Mouse (Mus musculus) heart, embryonic 11.5 days (tissue): ENCODE results near the gene Fam213b. TPM values are rescaled to one million over a fixed set of nuclear protein-coding genes. Genes with fewer than 3 reads are reported as not detected.

Source experiments
- ATAC-seq: fragments of 200-750 bp; cut with Nextera tagmentation; replicated peaks from 2 replicates; pipeline ENCODE4 v1.8.0; 2017; ENCODE audit warnings: moderate library complexity; ENCODE audit not compliant: insufficient number of reproducible peaks, low FRiP score, low TSS enrichment
- H3K27ac ChIP-seq: fragments of 300-500 bp; sonication (generic); 2 replicates; pipeline ENCODE4 v1.5.1; 2014; ENCODE audit warnings: mild to moderate bottlenecking, low read depth, low read length
- H3K27me3 ChIP-seq: fragments of 300-500 bp; sonication (generic); 2 replicates; pipeline ENCODE4 v1.6.1; 2014; ENCODE audit warnings: mild to moderate bottlenecking, low read length, mixed read lengths; ENCODE audit not compliant: control insufficient read depth, insufficient read depth
- H3K36me3 ChIP-seq: fragments of 300-500 bp; sonication (generic); 2 replicates; pipeline ENCODE4 v1.6.1; 2014; ENCODE audit warnings: mild to moderate bottlenecking, low read length, moderate library complexity, mixed read lengths; ENCODE audit not compliant: control insufficient read depth, insufficient read depth
- H3K4me1 ChIP-seq: fragments of 300-500 bp; sonication (generic); 2 replicates; pipeline ENCODE4 v1.6.1; 2014; ENCODE audit warnings: low read length; ENCODE audit not compliant: control insufficient read depth, insufficient read depth
- H3K4me2 ChIP-seq: fragments of 300-500 bp; sonication (generic); 2 replicates; pipeline ENCODE4 v1.6.1; 2014; ENCODE audit warnings: mild to moderate bottlenecking, moderate library complexity
- H3K4me3 ChIP-seq: fragments of 300-500 bp; sonication (generic); 2 replicates; pipeline ENCODE4 v1.5.1; 2014; ENCODE audit warnings: low read depth, low read length
- H3K9ac ChIP-seq: fragments of 300-500 bp; sonication (generic); 2 replicates; pipeline ENCODE4 v1.6.1; 2014; ENCODE audit warnings: mild to moderate bottlenecking, low read depth, low read length, moderate library complexity
- H3K9me3 ChIP-seq: fragments of 300-500 bp; sonication (generic); replicated peaks from 2 replicates; pipeline ENCODE4 v1.6.1; 2016; ENCODE audit warnings: low read length; ENCODE audit not compliant: control insufficient read depth
- whole genome bisulfite sequencing: fragments of 180-500 bp; shearing (Covaris S2); extraction: QIAGEN DNeasy Blood & Tissue Kit; methylation state at CpG from one replicate; pipeline ENCODE4 v1.1.7; 2014; ENCODE audit not compliant: insufficient replicate concordance; 5-methylcytosine and 5-hydroxymethylcytosine counted together
- polyA plus RNA-seq: library from polyadenylated mRNA; unstranded; fragments of >200 nt; fragmentation: Nextera tagmentation; extraction: Ambion mirVana; gene quantifications from 2 replicates; pipeline ENCODE4 v1.2.1, GENCODE M21; 2014

The Fam213b gene
- 26.4 and 29.6 TPM in 2 replicates for polyA plus RNA-seq

- Histone ChIP-seq H3K4me2 (peak within 1 kb of the TSS; percentile 91), H3K4me3 (peak within 1 kb of the TSS; percentile 56), H3K4me1 (peaks cover 12% of the 10 kb centered on the region), H3K9ac (peak within 1 kb of the TSS; percentile 67), H3K36me3 (no peaks in the 10 kb centered on the region), H3K9me3 (no peaks in the 10 kb centered on the region), H3K27me3 (peaks cover 23% of the 10 kb centered on the region), H3K27ac (no peak within 1 kb of the TSS)
- ATAC-seq: peak; percentile 95
- 5% methylated on average over 43 of the region's 43 CpGs for WGBS
These were observed at the start of gene Fam213b for GRCm38 (mm10) chr4:154898506-154899446. Fam213b (minus strand) TSS chr4:154899135.

DNA sequence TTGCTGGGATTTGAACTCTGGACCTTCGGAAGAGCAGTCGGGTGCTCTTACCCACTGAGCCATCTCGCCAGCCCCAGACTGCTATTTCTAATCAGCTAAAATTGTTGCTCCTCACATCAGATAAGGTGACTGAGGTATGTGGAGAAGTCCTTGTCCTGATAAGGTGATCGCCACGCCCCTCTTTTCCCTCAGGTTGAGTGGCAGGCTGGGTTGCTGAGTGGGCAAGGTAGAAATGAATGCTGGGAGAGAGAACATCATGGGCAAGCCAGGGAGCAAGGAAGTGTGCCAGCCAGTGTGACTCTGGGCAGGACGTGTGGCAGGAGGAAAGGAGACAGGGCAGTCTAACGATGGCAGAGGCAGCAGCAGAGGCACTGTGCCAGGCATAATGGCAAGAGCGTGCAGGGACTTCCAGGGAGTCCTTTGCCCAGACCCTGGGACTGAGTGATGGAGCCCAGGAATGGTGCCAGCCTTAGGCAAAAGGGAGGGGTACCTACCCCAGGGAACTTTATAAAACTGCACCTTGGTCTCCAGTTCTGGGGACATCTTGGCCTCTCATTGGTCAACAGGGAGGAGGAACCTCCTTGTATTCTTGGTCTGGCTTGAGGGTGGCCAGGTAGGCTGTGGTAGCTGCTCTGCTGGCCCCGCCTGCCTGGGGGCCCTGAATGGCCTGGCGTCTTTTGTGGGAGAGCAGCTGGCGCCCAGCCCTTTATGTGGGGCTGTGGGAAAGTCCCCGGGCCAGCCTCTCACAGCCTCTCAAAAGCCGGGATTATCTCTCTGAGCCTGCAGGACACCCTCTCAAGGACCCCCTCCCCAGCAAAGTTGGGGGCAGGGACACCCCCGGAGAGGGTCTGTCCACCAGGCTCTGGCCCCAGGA is 49.4 kb upstream of the Fam213b start:
- H3K4me2 ChIP-seq: no peak overlapping the region
- WGBS: 52% methylated on average over 14 of the region's 14 CpGs
- H3K27me3 ChIP-seq: peaks cover 50% of the 10 kb centered on the region
- no peaks in the 10 kb centered on the region for H3K36me3 ChIP-seq
- no peak overlapping the region for H3K9ac ChIP-seq
- no peak for ATAC-seq
- H3K9me3 ChIP-seq: no peaks in the 10 kb centered on the region
- no peak overlapping the region for H3K4me3 ChIP-seq
- H3K4me1 ChIP-seq: peaks cover 5% of the 10 kb centered on the region; the same call in 1 of the 2 replicates
- H3K27ac ChIP-seq: no peak overlapping the region

DNA sequence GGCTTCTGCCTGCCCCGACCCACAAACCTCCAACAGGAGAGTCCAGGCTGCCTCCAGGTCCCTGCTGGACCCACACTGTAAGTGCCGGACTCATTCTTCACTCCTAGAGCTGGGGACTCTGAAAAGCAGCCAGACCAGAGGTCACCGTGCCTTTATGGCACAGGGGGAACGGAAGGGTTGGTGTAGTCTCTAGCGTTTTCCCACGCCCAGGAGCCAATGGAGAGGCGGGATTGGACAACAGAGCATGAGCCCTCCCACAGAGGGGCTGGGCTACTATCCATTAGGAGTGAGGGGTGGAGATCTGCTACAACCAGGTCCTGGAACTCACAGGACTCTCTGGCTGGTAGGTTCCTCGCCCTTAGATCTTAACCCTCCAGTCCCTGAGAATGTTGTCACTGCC is 47.4 kb upstream of the Fam213b start:
- H3K27me3 ChIP-seq: peaks cover 30% of the 10 kb centered on the region
- peak overlapping the region; percentile 60 for H3K4me2 ChIP-seq
- peak; percentile 70 for ATAC-seq
- 0 out of 2 replicates have a peak overlapping the region, but pooled peaks have one; percentile 34 for H3K9ac ChIP-seq
- peaks cover 5% of the 10 kb centered on the region; the same call in 1 of the 2 replicates for H3K4me1 ChIP-seq
- WGBS: 3% methylated on average over 8 of the region's 8 CpGs
- H3K36me3 ChIP-seq: no peaks in the 10 kb centered on the region
- H3K27ac ChIP-seq: no peak overlapping the region
- no peaks in the 10 kb centered on the region for H3K9me3 ChIP-seq
- peak overlapping the region; percentile 27; the same call in 1 of the 2 replicates for H3K4me3 ChIP-seq

DNA sequence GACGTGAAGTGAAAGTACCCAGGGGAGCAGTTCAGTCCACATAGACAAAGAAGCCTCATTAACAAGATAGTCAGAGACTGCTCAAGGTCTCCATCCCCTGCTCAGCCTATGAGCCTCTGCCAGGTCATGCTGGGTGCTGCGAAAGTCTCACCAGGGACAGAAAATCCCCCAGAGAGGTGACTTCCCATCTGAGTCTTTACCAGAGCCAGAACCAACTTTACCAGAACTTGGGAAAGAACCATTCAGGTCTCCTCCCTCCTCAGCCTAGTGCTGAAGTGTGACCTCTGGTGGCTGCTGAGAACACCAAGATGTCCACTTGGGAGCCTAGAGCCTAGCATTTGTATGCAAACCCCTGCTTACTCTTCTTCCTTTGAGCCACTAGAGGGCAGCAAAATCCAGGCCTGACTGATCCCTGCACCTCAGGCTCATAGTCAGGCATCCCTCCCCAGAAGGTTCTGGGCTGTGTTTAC is 45.2 kb upstream of the Fam213b start:
- WGBS: 21% methylated on average over 2 of the region's 2 CpGs
- H3K9me3 ChIP-seq: no peaks in the 10 kb centered on the region

DNA sequence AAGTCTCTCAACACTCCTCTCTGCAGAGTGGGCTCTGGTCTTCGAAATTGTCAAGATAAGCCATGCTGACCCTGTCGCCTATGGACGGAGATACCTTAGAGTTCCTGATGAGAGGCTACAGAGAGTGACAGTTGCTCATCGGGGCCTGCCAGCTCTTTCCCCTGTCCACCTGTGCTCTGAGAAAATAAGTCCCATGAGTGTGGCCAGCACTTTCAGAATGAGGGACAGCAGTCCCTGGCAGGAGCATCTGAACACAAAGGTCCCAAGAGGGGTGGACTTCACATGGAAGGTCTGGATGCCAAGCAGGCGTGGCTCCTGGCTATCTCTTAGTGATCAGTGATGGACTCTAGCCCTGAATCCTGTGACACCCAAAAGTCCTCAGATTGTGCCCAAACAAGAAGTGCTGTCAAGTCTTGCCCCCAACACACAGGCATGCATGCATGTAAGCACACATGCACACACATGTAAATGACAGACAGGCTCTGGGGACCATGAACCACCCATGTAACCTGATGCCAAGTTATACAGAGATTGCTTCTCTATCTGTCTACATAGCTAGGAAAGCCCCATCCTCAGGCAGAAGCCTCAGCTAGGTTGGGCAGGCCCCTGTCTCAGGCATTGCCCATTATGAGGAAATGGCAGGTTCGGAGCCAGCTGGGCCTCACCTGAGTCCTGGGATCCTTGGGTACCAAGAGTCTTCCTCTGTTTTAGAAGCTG is 44.5 kb upstream of the Fam213b start:
- Histone ChIP-seq H3K27me3 (peaks cover 5% of the 10 kb centered on the region), H3K4me3 (no peak overlapping the region), H3K9ac (no peak overlapping the region), H3K4me1 (peaks cover 5% of the 10 kb centered on the region; the same call in 1 of the 2 replicates), H3K4me2 (no peak overlapping the region), H3K36me3 (no peaks in the 10 kb centered on the region), H3K27ac (no peak overlapping the region), H3K9me3 (no peaks in the 10 kb centered on the region)
- no peak for ATAC-seq
- 77% methylated on average over 6 of the region's 6 CpGs for WGBS

More for the DNA sequence above, 45.2 kb upstream of the Fam213b start:
- no peak overlapping the region for H3K4me3 ChIP-seq
- H3K36me3 ChIP-seq: no peaks in the 10 kb centered on the region
- H3K9ac ChIP-seq: no peak overlapping the region
- peak; percentile 67 for ATAC-seq
- H3K27ac ChIP-seq: no peak overlapping the region
- no peak overlapping the region for H3K4me2 ChIP-seq
- peaks cover 12% of the 10 kb centered on the region for H3K27me3 ChIP-seq
- peaks cover 5% of the 10 kb centered on the region; the same call in 1 of the 2 replicates for H3K4me1 ChIP-seq

DNA sequence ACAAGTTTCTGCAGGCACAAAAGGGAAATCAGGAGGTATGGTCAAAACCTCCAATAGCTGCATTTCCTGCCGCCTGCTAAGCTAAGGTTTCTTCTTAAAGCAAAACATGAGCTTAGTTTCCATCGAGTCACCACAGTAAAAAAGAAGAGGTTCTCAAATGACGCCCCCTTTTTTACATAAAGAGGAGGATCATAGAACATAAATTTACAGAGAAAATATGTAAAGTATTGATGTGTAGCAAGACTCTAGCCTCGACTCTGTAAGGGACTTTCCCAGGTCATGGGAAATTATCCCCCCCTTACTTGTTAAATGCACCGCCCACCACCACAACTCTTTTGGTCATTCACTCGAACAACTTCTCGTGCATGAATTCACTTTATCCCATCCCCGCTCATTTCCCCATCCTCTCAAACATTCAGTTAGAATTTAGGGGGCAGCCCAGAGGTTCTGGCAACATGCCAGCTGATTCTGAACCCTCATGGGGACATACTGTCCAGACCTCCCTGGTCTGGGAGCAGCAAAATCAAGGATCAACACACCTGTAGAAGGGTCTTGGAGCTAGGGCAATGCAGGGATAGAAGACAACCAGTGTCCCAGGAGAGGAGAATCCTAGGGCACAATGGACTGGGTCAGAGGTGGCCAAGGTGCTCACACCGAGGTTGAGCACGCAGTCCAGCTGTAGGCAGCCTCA is 43.8 kb upstream of the Fam213b start:
- H3K4me2 ChIP-seq: no peak overlapping the region
- H3K4me3 ChIP-seq: no peak overlapping the region
- no peaks in the 10 kb centered on the region for H3K27me3 ChIP-seq
- no peaks in the 10 kb centered on the region for H3K36me3 ChIP-seq
- H3K4me1 ChIP-seq: peaks cover 5% of the 10 kb centered on the region; the same call in 1 of the 2 replicates
- no peak for ATAC-seq
- H3K27ac ChIP-seq: no peak overlapping the region
- H3K9me3 ChIP-seq: no peaks in the 10 kb centered on the region
- WGBS: 75% methylated on average over 10 of the region's 10 CpGs
- H3K9ac ChIP-seq: no peak overlapping the region

DNA sequence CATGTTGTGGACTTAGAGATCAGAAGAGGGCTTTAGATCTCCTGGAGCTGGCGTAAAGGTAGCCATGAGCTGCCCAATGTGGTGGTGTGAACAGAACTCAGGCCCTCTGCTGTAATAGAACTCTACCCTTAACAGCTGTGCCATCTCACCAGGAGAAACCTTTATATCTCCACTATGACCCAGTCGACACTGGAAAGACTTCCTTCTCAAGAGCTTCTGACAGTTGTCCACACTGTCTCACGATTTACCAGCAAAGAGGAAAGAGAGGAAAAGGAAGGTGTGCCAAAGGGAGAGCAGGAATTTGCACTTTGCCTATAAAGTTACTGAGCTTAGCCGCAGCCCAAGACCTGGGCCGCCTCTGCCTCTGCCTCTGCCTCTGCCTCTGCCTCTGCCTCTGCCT is 42.9 kb upstream of the Fam213b start:
- Histone ChIP-seq H3K27ac (no peak overlapping the region), H3K36me3 (no peaks in the 10 kb centered on the region), H3K9me3 (no peaks in the 10 kb centered on the region), H3K27me3 (no peaks in the 10 kb centered on the region), H3K4me2 (no peak overlapping the region), H3K4me3 (no peak overlapping the region), H3K4me1 (peaks cover 5% of the 10 kb centered on the region; the same call in 1 of the 2 replicates), H3K9ac (no peak overlapping the region)
- WGBS: 76% methylated on average over 5 of the region's 5 CpGs
- no peak for ATAC-seq
